Mouse (Mus musculus) hindbrain, embryonic 10.5 days (tissue): Measurements from ENCODE around the gene Gprasp1. TPM values are rescaled to one million over a fixed set of nuclear protein-coding genes. Genes with fewer than 3 reads are reported as not detected.
"Not testable (repeated sequence)": the region's sequence is repeated elsewhere in the genome, so short reads cannot be mapped to it uniquely, and the experiment has no call there.

Experiments used
- DNase-seq: peaks from one replicate; pipeline ENCODE4 v3.0.0-alpha.2; 2017; ENCODE audit warnings: low spot score
- H3K27ac ChIP-seq: fragments of 300-500 bp; sonication (generic); 2 replicates; pipeline ENCODE4 v1.5.1; 2016; ENCODE audit warnings: mild to moderate bottlenecking, moderate library complexity
- H3K27me3 ChIP-seq: fragments of 300-500 bp; sonication (generic); 2 replicates; pipeline ENCODE4 v1.6.1; 2016; ENCODE audit warnings: mild to moderate bottlenecking; ENCODE audit not compliant: poor library complexity, insufficient read depth, severe bottlenecking
- H3K36me3 ChIP-seq: fragments of 300-500 bp; sonication (generic); 2 replicates; pipeline ENCODE4 v1.6.1; 2016; ENCODE audit warnings: mild to moderate bottlenecking, moderate library complexity
- H3K4me1 ChIP-seq: fragments of 300-500 bp; sonication (generic); replicated peaks from 2 replicates; pipeline ENCODE4 v1.6.1; 2016; ENCODE audit warnings: mild to moderate bottlenecking
- H3K4me3 ChIP-seq: fragments of 300-500 bp; sonication (generic); 2 replicates; pipeline ENCODE4 v1.5.1; 2016; ENCODE audit warnings: mild to moderate bottlenecking, moderate library complexity
- H3K9me3 ChIP-seq: fragments of 300-500 bp; sonication (generic); 2 replicates; pipeline ENCODE4 v1.6.1; 2016; ENCODE audit warnings: mild to moderate bottlenecking, moderate library complexity
- WGBS: fragments of 180-500 bp; shearing (Covaris S2); methylation state at CpG from one replicate; pipeline ENCODE4 v1.1.7; 2016; 5-methylcytosine and 5-hydroxymethylcytosine counted together
- polyA plus RNA-seq: library from polyadenylated mRNA; unstranded; fragments of >200 nt; fragmentation: Nextera tagmentation; extraction: Ambion mirVana; gene quantifications from 2 replicates; pipeline ENCODE4 v1.2.1, GENCODE M21; 2016

Gene Gprasp1
- polyA plus RNA-seq, 1 experiment from 2014 or later: 46.1 TPM

DNA sequence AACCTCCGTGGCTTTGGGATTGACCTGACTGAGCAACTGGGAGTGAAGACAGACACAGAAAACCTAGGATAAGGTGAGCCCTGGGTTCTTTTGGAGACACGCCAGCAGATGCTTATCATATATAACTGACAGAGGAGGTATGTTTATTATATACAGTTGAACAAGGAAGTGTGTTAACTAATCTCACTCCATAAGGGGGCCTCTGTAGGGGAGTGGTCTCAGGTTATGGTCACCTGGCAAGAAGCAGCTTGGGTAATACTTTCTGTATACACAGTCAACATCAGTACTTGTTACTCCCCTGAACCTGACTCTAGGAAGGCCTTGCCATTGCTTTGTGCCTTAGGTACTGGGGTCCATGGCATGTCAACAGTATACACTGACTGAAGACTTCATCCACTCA, 26.0 kb downstream of the Gprasp1 start:
- Histone ChIP-seq H3K4me1 (no peaks in the 10 kb centered on the region), H3K27me3 (peaks cover 5% of the 10 kb centered on the region; the same call in 1 of the 2 replicates), H3K4me3 (no peak overlapping the region), H3K27ac (no peak overlapping the region), H3K9me3 (no peaks in the 10 kb centered on the region), H3K36me3 (no peaks in the 10 kb centered on the region)
- DNase-seq: no peak
- WGBS: 88% methylated on average over 2 of the region's 2 CpGs

DNA sequence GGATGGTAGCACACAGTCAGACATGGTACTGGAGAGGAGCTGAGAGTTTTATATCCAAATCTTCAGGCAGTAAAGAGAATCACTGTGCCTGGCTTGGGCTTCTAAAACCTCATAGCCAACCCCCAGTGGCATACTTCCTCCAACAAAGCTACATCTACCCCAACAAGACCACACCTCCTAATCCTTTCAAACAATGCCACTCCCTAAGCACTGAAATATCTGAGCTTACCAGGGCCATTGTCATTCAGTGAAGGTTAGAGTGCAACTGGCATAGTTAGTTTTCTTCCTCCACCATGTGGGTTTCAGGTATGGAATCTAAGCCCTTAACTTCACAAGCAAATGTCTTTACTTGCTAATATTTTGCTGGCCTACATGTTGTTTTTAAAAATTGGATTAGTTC, 49.0 kb downstream of the Gprasp1 start:
- Histone ChIP-seq H3K36me3 (no peaks in the 10 kb centered on the region), H3K27me3 (0 out of 2 replicates have a peak, but pooled peaks cover 4% of the 10 kb centered on the region), H3K9me3 (no peaks in the 10 kb centered on the region), H3K4me1 (no peaks in the 10 kb centered on the region), H3K27ac (no peak overlapping the region), H3K4me3 (no peak overlapping the region)
- DNase-seq: no peak

DNA sequence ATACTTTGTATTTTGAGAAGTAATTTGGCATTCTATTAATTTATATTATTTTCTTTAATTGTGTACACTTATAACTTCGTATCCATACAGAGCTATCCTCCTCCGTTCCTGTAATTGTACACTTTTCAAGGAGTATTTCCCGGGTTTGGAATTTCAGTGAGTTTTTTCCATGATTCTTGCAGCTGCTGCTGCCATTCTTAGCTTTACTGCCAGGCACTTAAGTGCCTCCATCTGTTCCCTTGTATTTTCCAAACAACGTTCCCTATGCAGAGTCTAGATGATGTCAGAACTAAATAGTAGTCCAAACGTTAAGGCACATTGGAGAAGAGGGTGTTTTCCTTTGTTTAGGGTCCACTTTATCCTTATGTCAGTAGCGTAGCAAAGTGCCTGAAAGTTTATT, 49.8 kb downstream of the Gprasp1 start:
- DNase-seq: no peak
- no peak overlapping the region for H3K27ac ChIP-seq
- H3K4me1 ChIP-seq: no peaks in the 10 kb centered on the region
- H3K27me3 ChIP-seq: 0 out of 2 replicates have a peak, but pooled peaks cover 4% of the 10 kb centered on the region
- WGBS: 80% methylated on average over 6 of the region's 6 CpGs
- H3K9me3 ChIP-seq: no peaks in the 10 kb centered on the region
- no peak overlapping the region for H3K4me3 ChIP-seq
- H3K36me3 ChIP-seq: no peaks in the 10 kb centered on the region

DNA sequence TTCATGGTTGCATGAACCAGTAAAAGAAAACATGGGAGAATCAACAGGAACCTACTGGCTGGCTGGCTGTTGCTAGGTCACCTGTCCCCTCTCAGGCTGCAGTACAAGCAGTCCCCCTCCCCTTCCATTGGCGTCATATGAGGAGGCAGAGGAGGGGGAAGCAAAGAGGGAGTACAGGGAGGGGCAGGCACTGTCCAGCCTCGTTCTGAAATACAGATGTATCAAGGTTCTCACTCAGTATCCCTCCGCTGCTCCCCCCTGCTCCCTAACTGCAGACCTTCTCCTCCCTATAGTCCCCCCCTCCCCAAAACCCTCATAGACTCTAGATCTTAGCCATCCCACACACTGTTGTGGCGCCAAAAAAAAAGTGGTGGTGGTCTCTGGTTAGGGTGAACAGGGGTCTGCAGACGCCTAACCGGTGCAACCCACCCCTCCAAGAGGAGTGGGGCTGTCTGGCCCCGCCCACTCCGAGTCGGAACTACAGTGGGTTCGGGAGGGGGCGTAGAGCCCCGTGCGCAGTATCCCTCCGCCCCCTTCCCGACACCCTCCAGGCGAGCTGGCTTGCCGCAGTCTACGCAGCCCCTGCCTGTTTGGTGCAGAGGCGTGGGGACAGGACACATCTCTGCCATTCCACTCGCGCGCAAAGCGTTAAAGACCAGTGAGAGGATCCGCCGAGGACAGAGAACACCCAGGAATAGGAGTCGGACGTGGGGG, 53.2 kb downstream of the Gprasp1 start:
- Histone ChIP-seq H3K4me3 (peak overlapping the region; percentile 65), H3K27ac (peak overlapping the region; percentile 85), H3K36me3 (peaks cover 21% of the 10 kb centered on the region)
- not testable (repeated sequence) for H3K4me1 ChIP-seq, H3K27me3 ChIP-seq, H3K9me3 ChIP-seq
- DNase-seq: peak; percentile 66
- WGBS: 22% methylated on average over 27 of the region's 27 CpGs

DNA sequence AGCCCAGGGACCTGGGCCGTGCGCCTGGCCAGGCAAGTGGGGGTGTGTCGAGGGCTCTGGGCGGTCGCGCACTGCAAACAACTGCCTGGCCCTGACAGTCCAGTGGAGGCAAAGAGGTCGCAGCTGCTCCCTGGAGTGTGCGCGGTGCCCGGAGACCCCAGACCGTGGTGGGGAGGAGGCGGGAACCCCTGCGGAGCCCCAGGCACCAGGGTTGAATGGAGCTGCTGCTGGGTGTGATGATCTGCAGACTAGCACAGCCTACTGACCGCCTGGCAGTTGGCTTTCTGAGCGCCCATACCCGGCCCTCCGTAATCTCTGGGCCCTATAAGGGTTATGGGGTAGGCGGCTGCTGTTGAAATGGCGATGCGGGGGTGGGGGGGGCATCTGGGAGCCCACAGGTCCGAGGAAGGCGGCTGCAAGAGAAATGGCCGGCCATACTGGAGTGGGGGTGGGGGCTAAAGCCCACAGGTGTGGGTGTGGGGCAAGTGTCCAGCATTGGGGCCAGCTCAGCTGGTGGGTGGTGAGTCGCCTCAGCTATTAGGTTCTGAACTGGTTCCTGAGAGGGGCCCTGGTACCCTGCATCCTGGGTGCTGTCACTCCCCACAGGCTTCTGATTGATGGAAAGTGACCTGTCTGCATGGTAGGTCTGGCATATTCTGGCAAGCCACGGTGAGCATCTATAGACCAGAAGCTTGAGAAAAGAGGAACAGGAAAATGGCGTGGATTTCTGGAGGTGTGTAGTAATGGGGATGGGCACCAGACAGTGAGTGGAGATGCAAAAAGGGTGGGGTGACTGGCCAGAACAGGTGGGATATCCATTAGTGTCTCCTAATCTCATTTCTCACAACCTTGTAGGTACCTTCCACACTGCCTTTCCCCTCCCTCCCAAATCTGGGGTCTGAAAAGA, 54.0 kb downstream of the Gprasp1 start:
- peak; percentile 34 for DNase-seq
- not testable (repeated sequence) for H3K9me3 ChIP-seq, H3K4me1 ChIP-seq, H3K27me3 ChIP-seq
- 20% methylated on average over 26 of the region's 26 CpGs for WGBS
- Histone ChIP-seq H3K36me3 (peaks cover 29% of the 10 kb centered on the region), H3K4me3 (peak overlapping the region; percentile 65), H3K27ac (peak overlapping the region; percentile 85)

DNA sequence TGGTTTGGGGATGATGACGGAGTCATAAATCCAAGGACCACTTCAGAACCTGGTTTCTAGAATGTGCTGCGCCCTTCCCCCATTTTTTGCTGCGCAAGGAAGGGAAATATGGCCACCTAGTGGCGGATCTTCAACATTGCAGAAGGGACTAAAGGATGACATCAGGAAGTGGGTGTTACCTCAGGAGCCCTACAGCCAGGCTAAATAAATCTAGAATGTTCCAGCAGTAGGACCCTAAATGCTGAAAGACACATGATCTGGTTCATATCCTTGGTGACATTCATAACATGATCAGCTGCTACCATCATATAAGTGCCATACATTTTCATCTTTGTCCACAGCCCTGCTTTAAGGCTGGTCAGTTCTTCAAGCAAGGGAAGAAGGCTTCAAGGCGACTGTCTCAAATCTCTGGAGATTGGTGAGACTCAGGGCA, 54.7 kb downstream of the Gprasp1 start, which contains the start of gene Bhlhb9:
Gene Bhlhb9 (plus strand): TSS at position 383 of the 433 bp plus-strand sequence.
- 33% methylated on average over 5 of the region's 5 CpGs for WGBS
- peaks cover 30% of the 10 kb centered on the region for H3K36me3 ChIP-seq
- H3K9me3 ChIP-seq, H3K4me1 ChIP-seq, H3K27me3 ChIP-seq: not testable (repeated sequence)
- H3K27ac ChIP-seq: peak within 1 kb of the TSS; percentile 85
- H3K4me3 ChIP-seq: peak within 1 kb of the TSS; percentile 65
- DNase-seq: peak; percentile 44

DNA sequence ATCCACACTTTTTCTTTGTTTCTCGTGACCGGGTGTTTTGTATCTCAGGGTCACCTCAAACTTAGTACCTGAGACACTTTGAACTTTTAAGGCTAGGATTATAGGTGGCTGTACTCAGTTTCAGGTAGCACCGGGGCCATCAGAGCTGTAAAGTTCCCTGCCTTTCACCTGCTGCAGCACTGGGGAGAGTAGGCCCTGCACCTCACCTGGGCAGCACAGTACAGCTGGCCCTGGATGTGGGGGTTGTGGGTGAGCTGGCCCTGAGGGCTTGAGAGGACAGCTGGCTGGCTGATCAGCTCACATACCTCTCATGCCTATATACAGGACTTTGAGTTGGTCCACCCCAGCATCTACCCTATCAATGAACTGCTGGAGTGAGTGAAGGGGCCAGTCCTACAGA, 61.6 kb downstream of the Gprasp1 start:
- H3K9me3 ChIP-seq: no peaks in the 10 kb centered on the region
- H3K4me1 ChIP-seq: no peaks in the 10 kb centered on the region
- peaks cover 25% of the 10 kb centered on the region for H3K36me3 ChIP-seq
- 0 out of 2 replicates have a peak, but pooled peaks cover 4% of the 10 kb centered on the region for H3K27me3 ChIP-seq
- H3K4me3 ChIP-seq: no peak overlapping the region
- WGBS: 86% methylated on average over 3 of the region's 3 CpGs
- DNase-seq: no peak
- no peak overlapping the region for H3K27ac ChIP-seq

DNA sequence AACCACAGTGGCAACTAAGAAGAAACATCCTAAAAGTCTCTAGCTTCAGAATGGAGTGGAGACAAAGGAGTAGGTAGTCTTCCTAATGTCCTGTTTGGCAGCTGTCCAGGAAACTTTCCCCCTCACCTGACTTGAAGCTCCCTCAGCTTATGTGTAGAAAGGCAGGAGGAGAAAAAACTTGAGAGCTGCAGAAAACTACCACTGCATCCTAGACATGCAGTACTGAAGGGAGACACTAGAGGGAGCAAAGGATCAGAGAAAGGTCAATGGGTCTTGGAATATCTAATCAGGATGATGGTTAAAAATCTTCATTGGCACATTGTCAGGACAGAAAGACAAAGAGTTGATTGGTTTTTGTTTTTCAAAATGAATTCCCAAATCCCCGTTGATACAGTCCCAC, 63.2 kb downstream of the Gprasp1 start:
- Histone ChIP-seq H3K4me1 (no peaks in the 10 kb centered on the region), H3K36me3 (peaks cover 9% of the 10 kb centered on the region), H3K4me3 (no peak overlapping the region), H3K27me3 (0 out of 2 replicates have a peak, but pooled peaks cover 4% of the 10 kb centered on the region), H3K27ac (no peak overlapping the region), H3K9me3 (no peaks in the 10 kb centered on the region)
- DNase-seq: no peak
- 17% methylated on average over 1 of the region's 1 CpGs for whole genome bisulfite sequencing

DNA sequence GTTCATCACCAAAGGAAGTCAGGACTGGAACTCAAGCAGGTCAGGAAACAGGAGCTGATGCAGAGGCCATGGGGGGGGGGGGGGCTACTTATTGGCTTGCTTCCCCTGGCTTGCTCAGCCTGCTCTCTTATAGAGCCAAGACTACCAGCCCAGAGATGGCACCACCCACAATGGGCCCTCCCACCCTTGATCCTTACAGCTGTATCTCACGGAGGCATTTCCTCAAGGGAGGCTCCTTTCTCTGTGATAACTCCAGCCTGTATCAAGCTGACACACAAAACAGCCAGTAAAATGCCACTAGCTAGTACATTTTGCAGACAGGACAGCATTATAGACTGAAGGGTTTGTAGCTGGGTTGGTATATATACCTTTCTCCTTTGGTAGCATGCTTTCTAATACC, 93.4 kb downstream of the Gprasp1 start:
- 44% methylated on average over 1 of the region's 1 CpGs for WGBS
- H3K36me3 ChIP-seq, H3K27ac ChIP-seq, H3K27me3 ChIP-seq, H3K4me1 ChIP-seq, H3K4me3 ChIP-seq, DNase-seq, H3K9me3 ChIP-seq: not testable (repeated sequence)

DNA sequence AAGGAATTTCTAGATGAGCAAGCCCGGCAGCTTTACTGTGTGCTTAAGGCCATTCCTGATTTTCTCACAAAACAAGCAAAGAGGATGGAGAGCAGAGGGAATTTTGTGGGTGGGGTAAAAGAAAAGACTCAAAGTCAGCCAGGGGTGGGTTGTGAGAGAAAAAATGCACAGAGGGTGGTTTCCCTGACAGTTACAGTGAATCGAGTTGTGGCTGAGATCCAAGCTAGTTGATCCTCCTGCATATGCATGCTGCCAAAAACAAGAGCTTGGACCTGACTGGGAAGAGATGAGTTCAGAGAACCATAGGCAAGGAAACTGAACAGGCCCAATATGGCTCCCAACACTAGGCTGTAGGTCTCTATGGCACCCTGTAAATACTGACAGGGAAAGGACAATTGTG, 95.4 kb downstream of the Gprasp1 start:
- Histone ChIP-seq H3K4me1 (no peaks in the 10 kb centered on the region), H3K27ac (no peak overlapping the region), H3K4me3 (no peak overlapping the region), H3K27me3 (0 out of 2 replicates have a peak, but pooled peaks cover 3% of the 10 kb centered on the region), H3K9me3 (no peaks in the 10 kb centered on the region), H3K36me3 (peaks cover 6% of the 10 kb centered on the region; the same call in 1 of the 2 replicates)
- WGBS: 80% methylated on average over 2 of the region's 2 CpGs
- no peak for DNase-seq

DNA sequence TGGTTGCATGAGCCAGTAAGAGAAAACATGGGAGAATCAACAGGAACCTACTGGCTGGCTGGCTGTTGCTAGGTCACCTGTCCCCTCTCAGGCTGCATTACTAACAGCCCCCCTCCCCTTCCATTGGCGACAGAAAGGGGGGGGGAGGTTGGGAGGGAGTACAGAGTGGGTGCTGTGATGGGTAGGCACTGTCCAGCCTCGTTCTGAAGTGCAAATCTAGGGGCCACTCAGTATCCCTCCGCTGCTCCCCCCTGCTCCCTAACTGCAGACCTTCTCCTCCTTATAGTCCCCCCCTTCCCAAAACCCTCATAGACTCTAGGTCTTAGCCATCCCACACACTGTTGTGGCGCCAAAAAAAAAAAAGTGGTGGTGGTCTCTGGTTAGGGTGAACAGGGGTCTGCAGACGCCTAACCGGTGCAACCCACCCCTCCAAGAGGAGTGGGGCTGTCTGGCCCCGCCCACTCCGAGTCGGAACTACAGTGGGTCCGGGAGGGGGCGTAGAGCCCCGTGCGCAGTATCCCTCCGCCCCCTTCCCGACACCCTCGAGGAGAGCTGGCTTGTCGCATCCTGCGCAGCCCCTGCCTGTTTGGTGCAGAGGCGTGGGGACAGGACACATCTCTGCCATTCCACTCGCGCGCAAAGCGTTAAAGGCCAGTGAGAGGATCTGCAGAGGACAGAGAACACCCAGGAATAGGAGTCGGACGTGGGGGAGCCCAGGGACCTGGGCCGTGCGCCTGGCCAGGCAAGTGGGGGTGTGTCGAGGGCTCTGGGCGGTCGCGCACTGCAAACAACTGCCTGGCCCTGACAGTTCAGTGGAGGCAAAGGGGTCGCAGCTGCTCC, 96.2 kb downstream of the Gprasp1 start, which contains the start of gene Gprasp2:
Gene Gprasp2 (plus strand): TSS at position 514 of the 840 bp plus-strand sequence.
- 21% methylated on average over 32 of the region's 32 CpGs for WGBS
- peak; percentile 39 for DNase-seq
- not testable (repeated sequence) for H3K9me3 ChIP-seq, H3K36me3 ChIP-seq, H3K4me1 ChIP-seq, H3K27me3 ChIP-seq
- Histone ChIP-seq H3K27ac (peak within 1 kb of the TSS; percentile 62), H3K4me3 (peak within 1 kb of the TSS; percentile 59)
